Mouse (Mus musculus): ENCODE measurements at regions not wholly inside any gene's neighbourhood (a gene's known extent, or its start where the extent isn't known, plus 50 kb on each side); places are given as distances from the start of the nearest gene placed in this dataset.

DNA sequence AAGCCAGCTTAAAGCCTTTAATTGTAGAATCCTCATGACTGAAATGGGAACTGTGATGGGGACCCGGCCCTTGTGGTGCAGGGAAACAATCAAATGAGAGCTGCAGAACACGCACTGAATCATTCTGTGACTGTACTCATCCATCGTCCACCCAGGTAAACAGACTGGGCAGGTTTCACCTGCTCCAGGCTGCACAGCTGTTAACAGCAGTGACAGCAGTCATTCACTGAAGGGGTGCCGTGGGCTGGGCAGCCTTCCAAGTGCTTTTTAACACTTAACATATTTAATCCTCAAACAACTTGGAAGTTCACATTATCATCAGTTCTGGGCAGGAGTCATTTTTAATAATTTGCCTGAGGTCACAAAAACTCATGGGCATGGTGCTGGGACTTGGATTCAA lies 208.2 kb downstream of the Foxa2 start:
- intact Hi-C loops (cut with DNase I): no loop called here
- no peak for DNase-seq (ENCODE audit: low spot score)

DNA sequence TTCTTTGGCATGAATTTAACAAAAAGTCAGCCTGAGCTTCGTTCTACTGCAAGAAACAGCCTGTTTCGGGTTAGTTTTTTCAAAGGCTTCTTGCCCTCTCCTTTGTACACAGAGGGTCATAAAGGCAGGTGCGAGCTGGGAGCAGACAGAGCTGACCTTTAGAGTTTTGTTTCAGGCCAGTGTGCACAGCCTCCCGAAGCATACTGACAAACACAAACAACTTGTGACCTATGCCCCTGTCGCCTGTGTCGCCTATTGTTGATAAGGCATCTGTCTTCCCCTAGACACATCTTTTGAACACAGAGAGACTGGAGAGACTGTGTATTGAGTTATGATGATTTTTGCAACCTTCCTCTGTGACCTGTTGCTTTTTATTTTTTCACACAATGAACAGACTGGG lies 216.2 kb downstream of the Foxa2 start:
- intact Hi-C loops (cut with DNase I): no loop called here
- DNase-seq (ENCODE audit: low spot score): no peak

DNA sequence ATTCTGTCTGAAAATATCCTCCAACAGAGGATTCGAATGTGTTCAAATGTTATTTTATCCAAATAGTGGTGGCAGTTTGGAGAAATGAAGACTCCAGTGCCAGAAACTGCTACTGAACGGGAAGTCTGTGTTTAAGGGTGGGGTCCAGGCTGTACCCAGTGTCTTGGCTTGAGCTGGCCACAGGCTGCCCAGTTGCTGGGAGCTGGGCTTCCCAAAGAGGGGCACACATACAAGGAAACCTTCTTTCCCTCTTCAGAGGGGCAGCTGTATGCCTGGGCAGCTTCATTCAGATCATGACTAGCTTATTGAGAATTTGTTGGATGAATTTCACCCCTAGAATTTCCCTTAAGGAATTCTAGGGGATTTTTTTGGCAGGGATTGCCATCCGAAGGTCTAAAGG lies 229.8 kb downstream of the Foxa2 start:
- DNase-seq (ENCODE audit: low spot score): no peak
- intact Hi-C loops (cut with DNase I): no loop called here

DNA sequence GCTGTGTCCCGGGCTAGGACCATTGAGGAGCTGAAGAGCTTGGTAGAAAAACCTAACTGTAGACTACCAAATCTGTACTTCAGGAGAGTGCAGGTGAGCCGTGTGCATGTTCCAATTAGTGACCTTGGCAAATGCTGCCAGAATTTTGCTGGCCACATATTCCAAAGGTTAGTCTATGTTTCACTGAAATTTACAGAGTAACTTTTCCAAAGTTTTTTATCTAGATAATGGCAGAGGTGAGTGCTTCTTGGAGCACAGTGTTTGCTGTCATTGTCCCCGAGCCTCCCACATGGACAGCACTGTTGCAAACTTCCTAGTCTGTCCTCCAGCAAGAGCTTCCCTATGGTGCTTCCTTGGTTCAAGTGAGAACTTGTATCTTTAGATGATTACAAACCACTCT lies 232.5 kb downstream of the Foxa2 start:
- no peak for DNase-seq (ENCODE audit: low spot score)
- intact Hi-C loops (cut with DNase I): no loop called here

DNA sequence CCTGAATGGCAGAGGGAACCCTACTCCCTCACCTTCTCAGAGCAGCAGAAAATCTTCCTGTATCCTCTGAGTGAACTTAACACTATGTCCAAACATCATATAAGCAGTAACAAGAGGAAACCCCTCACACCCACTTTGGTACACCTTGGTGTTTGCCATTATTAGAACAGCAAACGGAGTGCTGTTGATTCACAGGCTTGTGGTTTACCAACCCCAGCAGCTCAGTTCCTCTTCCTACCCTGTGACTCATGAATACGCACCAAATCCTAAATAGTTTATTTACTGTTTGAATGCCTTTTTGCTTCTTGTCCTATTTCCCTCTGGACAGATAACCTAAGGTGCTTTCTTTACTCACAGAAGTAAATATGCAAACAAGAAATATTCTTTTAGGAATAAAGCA lies 233.3 kb downstream of the Foxa2 start:
- intact Hi-C loops (cut with DNase I): no loop called here
- no peak for DNase-seq (ENCODE audit: low spot score)

DNA sequence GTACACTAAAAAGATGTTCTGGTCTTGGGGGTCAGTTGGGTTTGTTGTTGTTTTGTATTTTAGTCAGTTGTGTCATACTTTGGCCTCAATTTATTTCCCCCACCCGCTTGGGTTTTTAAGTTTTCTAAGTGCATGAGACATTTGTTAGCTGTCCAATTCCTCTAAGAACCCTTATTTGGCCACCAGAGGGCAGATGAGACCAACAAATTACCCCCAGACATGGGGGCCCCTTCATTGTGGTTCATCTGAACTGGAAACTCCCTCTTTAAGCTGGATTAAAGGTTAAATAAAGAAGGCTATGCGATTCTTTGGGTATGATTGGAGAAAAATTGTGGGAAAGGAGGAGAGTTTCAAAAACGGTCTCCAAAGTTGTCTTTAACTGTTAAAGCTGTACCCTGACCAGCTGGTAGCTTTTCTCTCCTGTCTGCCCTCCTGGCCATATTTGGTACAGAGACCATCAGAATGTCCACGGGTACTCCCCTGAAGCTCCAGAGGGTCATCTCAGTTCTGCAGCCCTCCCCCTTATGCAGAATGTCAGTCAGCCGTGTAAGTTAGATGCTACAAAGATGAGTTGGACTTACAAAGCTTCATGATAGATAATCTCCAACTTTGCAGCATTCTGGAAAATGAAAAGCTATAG lies 238.6 kb downstream of the Foxa2 start:
- no peak for DNase-seq (ENCODE audit: low spot score)
- intact Hi-C loops (cut with DNase I): loop anchor here (1.0 to 10.0 kb wide), 3 partner anchors 87 to 302 kb away; no protein-coding TSS in a partner anchor

DNA sequence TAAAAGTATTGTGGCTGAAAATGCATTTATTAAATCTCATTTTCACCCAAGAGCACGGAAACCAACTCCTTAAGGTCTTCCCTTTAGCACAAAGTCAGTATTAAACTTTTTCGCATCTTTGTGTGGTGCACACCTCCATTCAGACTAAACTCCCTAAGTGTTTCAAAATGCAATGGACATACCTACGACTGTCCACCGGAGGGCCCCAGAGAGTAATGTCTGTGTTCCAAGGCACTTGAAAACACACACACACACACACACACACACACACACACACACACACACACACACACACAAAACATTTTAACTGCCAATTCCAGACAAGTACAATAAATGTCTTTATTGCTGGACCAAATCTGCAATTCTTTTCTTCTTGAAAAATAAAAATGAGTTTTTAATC lies 243.7 kb downstream of the Foxa2 start:
- intact Hi-C loops (cut with DNase I): loop anchor here (10.0 kb wide), 1 partner anchor 92 kb away; no protein-coding TSS in a partner anchor
- no peak for DNase-seq (ENCODE audit: low spot score)

DNA sequence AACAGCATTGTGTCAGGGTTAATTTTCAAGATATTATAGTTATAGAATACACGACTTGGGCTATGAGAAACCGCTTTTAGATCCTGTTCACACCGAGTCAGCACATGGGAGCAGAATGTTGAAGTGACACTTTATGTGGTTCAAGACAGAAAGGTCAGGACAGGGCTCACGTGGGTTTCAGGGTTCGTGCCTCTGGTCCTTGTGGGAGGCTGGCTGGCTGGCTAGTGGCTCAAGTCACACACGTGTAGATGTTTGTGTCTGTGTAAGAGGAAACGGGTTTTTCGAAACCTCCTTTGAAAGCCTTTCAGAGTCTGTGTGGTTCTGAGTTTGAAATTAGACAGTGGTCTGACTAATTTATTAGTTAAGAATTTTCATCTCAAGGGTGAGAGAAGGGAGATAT lies 255.3 kb downstream of the Foxa2 start:
- intact Hi-C loops (cut with DNase I): no loop called here

DNA sequence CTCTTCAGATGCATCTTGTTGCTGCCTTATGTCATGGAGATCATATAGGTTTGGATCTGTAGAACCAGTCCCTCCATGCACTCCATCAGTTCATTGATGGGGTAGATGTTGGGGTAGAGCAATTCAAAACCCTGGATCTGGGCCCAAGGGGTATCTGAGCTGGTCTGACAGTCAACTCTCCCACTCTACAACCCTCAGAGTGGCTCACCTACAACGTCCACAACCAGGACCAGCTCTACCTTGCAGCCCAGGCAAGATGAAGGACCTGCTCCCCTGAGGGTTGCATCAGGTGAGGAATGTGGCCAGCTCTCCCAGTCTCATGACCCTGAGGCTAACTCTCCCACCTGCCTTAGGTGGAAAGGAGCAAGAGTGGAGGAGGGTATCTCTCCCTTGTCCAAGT lies 256.9 kb downstream of the Foxa2 start:
- DNase-seq (ENCODE audit: low spot score): no peak
- intact Hi-C loops (cut with DNase I): loop anchor here (5.0 kb wide), 1 partner anchor 468 kb away; no protein-coding TSS in a partner anchor

More for the DNA sequence above, 255.3 kb downstream of the Foxa2 start:
- DNase-seq (ENCODE audit: low spot score): no peak

DNA sequence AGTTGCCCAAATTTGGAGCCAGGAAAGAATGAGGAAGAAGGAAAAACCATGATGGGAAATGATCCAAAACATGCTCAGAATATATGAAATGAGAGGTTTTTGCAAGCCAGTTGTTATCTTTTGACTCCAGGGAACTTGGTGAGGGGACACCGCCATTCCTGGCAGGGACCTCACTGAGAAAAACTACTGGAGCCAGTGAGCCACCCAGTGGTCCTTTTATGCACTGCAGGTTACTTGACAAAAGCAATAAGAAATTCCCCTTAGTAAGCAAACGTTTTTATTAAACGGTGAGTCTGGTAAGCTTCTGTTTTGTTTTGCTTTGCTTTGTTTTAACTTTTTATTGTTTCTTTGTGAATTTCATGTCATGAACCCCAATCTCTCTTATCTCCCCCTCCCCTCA lies 257.5 kb downstream of the Foxa2 start:
- intact Hi-C loops (cut with DNase I): loop anchor here (5.0 kb wide), 1 partner anchor 467 kb away; no protein-coding TSS in a partner anchor
- DNase-seq (ENCODE audit: low spot score): no peak

DNA sequence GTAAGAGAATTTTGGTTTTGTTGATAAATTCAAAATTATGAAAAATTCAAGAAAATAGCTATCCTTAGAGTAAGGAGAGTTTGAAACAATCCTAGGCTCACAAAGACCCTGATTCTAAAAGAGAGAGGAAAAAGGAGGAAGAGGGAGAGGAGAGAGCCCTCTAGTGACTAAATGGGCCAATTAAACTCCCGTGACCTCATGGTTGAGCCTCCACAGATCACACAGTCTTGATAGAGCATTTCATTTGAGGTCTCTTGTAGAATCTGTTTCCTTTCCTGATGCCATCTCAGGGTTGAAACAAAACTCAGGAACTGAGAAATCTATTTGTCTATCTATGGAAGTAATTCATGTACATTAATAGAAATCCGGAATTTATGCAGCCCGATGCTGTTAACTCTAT lies 258.8 kb downstream of the Foxa2 start:
- intact Hi-C loops (cut with DNase I): loop anchor here (5.0 kb wide), 1 partner anchor 466 kb away; no protein-coding TSS in a partner anchor
- no peak for DNase-seq (ENCODE audit: low spot score)

DNA sequence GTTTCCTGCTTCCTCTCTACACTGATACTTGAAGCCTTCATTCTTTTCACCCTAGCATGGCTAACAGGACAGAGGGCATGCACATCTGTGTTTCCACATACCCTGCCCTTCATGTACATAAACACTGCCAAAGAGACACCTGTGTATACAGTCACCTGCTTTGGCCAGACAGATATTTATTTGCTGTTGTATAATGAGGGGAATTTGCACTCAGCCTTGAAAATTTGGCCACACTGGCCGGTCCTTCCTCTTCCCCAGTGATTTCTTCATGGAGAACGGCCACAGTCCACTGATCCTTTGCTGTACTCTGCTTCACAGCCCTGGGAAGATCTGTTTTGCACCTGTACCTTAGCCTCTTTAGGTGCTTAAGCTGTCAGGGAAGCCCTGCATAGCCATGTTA lies 264.3 kb downstream of the Foxa2 start:
- DNase-seq (ENCODE audit: low spot score): no peak
- intact Hi-C loops (cut with DNase I): no loop called here

DNA sequence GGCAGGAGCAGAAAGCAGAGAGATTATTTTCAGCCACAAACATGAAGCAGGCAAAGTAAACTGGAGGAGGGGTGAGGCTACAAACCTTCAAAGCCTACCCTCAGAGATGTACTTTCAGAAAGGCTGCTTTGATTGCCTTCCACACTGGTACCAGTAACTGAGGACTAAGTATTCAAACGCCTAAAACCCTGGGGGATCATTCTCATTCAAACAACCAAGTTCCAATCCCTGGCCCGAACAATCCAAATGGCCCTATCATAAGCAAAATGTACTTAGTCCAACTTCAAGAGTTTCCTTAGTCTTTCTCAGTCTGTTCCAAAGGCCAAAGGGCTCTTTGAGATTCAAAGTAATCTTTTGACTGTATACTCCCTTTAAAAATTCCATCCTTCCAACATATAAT lies 270.5 kb downstream of the Foxa2 start:
- intact Hi-C loops (cut with DNase I): no loop called here

DNA sequence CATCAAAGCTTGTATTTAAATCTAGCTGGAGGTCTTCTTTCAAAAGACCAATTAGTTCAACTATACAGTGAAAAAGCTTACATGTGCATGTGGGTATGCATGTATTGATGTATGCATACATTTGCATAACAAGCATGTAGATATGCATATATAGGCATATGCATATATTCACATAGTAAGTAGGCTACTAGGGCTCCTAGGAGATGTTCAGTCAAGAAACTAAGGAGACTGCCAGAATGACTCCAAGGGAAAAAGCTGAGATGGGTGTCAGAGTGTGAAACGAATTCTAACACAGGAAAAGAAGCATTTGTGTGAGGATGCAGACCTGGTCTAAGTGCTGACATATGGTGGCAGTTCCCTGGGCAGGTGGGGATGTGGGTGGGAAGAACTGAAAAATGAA lies 274.2 kb downstream of the Foxa2 start:
- DNase-seq (ENCODE audit: low spot score): no peak
- intact Hi-C loops (cut with DNase I): no loop called here

More for the DNA sequence above, 270.5 kb downstream of the Foxa2 start:
- no peak for DNase-seq (ENCODE audit: low spot score)

DNA sequence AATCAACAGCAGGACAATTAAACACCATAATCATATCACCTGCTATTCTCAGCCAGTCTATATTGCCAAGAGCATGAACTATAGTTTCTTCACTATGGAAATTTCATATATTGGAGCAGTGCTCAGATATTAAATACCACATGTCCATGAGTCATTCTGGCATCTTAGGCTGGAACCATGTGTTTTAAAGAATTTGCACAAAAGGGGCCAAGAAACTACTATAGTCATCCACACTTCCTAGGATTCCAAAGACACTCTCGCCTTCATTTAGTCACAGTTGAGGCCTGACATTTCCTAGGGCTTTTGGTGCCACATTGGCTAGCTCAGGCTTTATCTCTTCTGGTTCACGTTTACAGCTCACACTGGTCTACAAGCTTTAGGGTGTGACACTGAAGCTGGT lies 293.7 kb downstream of the Foxa2 start:
- intact Hi-C loops (cut with DNase I): no loop called here
- no peak for DNase-seq (ENCODE audit: low spot score)

DNA sequence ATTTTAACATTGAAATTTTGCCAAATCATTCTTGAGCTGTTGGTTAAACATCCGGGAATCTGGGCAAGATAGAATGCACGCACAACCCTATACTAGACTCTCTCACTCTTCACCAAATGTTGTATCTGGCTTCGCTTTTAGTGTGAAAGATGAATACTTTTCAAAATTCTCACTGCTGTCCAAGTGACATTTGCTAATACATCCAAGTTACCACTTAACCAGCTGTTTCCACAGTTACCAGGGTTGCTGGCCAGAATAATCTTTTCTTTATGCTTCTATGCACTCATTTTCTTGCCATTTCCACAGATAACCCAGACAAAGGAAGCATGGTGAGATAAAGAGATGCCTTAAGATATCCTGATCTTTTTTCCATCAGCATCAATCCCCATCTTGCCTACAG lies 294.9 kb downstream of the Foxa2 start:
- intact Hi-C loops (cut with DNase I): no loop called here
- DNase-seq (ENCODE audit: low spot score): no peak

DNA sequence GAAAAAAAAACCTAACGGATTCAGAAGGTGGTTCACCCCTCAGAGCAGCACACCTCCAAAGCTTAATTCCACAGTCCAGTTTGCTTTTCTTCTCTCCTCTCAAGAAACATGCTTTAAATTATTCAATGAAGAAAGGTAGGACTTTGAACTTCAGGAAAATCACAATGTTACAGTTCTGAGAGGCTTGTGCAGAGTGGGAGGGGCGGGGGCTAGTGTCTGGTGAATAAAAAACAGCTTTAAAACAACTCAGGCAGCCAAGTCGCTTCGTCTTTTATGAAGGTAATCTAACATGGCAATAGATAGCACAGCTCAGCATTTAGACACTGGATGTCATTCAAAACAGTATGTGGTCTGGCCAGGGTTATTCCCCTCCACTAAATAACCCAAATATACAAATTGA lies 298.8 kb downstream of the Foxa2 start:
- intact Hi-C loops (cut with DNase I): no loop called here
- DNase-seq (ENCODE audit: low spot score): no peak

DNA sequence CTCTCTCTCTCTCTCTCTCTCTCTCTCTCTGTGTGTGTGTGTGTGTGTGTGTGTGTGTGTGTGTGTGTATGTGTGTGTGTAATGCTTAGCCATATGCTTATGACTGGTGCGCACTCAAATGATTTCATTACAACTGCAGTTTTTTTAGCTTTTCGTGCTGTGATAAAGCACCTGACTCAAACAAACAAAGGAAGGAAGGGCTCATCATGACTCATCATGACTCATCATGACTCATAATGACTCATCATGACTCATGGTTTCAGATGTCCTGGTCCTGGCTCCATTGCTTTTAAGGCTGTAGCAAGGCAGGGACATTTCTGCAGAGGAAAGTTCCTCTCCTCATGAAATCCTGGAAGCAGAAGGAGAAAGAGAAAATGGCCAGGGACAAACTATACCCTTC lies 302.9 kb downstream of the Foxa2 start:
- no peak for DNase-seq (ENCODE audit: low spot score)
- intact Hi-C loops (cut with DNase I): no loop called here

DNA sequence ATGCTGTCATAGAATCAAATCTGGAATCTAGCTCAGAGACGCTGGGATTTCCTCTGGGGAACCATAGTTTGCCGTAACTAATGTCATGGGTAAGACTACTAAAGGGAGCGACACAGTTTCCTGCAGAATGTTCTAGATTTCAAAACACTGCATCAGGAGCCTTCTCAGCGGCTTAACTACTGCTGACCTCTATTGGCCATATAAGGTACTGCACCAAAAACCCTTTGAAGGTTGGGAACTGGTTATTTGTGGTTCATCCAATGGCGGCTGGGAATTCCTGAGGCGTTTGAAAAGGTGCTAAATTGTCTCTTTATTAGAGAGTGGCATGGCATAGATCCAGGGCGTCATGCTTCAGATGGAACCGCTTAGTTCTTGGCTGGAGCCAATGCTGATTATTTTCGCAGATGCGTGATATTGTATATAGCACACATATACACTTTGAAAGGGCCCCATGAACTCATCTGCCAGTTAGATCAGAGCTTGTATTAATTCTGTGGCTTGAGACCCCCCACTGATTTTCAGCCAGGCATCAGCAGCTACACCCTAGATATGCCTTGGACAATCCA lies 308.4 kb downstream of the Foxa2 start:
- DNase-seq (ENCODE audit: low spot score): no peak

DNA sequence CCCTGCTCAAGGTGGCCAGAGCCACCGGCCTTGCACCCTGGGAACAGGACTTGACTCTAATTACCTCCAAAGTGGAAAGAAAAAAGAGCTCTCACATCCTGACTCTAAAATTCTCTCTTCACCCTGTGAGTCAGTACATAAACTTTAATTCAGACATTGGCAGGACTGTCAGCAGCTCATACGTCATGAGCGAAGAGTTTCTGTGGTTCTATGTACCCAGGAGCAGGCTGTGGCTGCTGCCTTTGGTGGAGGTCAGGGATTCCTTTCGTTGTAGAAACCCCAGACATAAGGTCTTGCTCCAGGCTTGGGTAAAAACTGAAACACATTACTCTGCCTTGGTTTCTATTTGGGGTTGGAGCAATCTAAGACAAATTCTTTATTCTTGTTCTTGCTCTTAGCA lies 319.4 kb downstream of the Foxa2 start:
- intact Hi-C loops (cut with DNase I): no loop called here
- DNase-seq (ENCODE audit: low spot score): no peak

More for the DNA sequence above, 308.4 kb downstream of the Foxa2 start:
- intact Hi-C loops (cut with DNase I): loop anchor here (1.0 to 5.0 kb wide), 3 partner anchors 305 to 416 kb away; no protein-coding TSS in a partner anchor

DNA sequence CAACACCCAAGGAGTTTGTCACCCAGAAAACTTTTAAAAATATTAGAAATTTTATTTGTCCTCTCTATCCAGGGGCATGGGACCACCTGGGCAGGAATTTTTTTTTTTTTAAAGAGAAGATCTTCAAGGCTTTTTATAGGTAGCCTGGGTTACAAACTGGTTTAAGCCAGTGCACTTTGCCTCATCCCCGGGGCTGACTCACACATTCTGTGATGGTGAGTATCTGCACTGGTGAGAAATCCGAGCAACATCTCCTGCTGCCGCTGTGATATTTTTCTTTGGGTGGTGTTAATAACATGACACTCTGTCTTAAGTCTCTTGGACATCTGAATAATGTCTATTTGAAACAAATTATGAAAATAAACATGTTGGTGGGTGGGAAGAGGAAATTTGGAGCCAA lies 327.8 kb downstream of the Foxa2 start:
- intact Hi-C loops (cut with DNase I): no loop called here
- no peak for DNase-seq (ENCODE audit: low spot score)

DNA sequence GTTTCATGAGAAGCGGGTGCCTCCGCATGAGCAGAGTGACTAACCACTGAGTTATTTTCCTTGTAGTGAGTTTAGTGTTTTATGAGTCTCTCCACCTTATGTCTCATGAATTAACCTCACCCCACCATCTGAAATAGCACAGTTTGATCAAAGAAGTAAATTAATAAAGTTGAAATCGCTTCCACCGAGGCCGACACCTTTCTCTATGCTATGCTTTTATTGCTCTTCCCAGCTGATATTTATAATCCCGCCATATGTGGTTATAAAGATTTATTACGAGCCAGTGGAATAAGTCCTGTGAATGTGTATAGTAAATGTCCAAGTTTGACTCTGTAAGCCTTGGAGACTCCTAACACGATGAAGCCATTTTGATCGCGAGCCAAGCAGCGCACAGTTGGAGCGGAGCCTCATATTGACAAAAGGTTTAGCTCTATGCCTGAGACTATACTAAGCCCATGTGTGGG lies 329.3 kb downstream of the Foxa2 start:
- intact Hi-C loops (cut with DNase I): no loop called here
- DNase-seq (ENCODE audit: low spot score): no peak

Data from heart, postnatal 25 days (tissue).